Mouse (Mus musculus): ENCODE measurements around the gene Bpifb5. TPM values are rescaled to one million over a fixed set of nuclear protein-coding genes. Genes with fewer than 3 reads are reported as not detected.

The Bpifb5 gene
- polyA plus RNA-seq (2014; fragmentation: Illumina TruSeq; extraction: RNeasy Lipid Tissue Mini Kit (QIAGEN cat#74804); ENCODE audit: low read depth, low replicate concordance): 1.4 TPM

GRCm38 (mm10) chr2:154223265-154223916 lies at the start of gene Bpifb5:
Gene Bpifb5, plus strand, starts transcription at chr2:154223742.

GRCm38 (mm10) chr2:154190546-154191258 lies 32.8 kb upstream of the Bpifb5 start, which contains the start of gene Bpifb1:
Gene Bpifb1, plus strand, starts transcription at chr2:154190818.

GRCm38 (mm10) chr2:154257554-154257953 lies 34.0 kb downstream of the Bpifb5 start, which contains the start of gene Bpifb9a:
Gene Bpifb9a, plus strand, starts transcription at chr2:154257854.

Other genes with a start within 250 kb of the Bpifb5 start
- gene Bpifa6, start 248.8 kb upstream of the Bpifb5 start, polyA plus RNA-seq (2014; fragmentation: Illumina TruSeq; extraction: RNeasy Lipid Tissue Mini Kit (QIAGEN cat#74804); ENCODE audit: low read depth, low replicate concordance): 4.7 TPM
- gene Bpifa2, start 215.5 kb upstream of the Bpifb5 start, polyA plus RNA-seq (2014; fragmentation: Illumina TruSeq; extraction: RNeasy Lipid Tissue Mini Kit (QIAGEN cat#74804); ENCODE audit: low read depth, low replicate concordance): not detected
- 35.2 TPM for gene Bpifa3, start 93.4 kb upstream of the Bpifb5 start, polyA plus RNA-seq (2014; fragmentation: Illumina TruSeq; extraction: RNeasy Lipid Tissue Mini Kit (QIAGEN cat#74804); ENCODE audit: low read depth, low replicate concordance)
- 0.48 TPM for gene Bpifa1, start 80.9 kb upstream of the Bpifb5 start, polyA plus RNA-seq (2014; fragmentation: Illumina TruSeq; extraction: RNeasy Lipid Tissue Mini Kit (QIAGEN cat#74804); ENCODE audit: low read depth, low replicate concordance)
- not detected for gene Bpifa5, start 61.1 kb upstream of the Bpifb5 start, polyA plus RNA-seq (2014; fragmentation: Illumina TruSeq; extraction: RNeasy Lipid Tissue Mini Kit (QIAGEN cat#74804); ENCODE audit: low read depth, low replicate concordance)
- gene Bpifb1, start 32.9 kb upstream of the Bpifb5 start, polyA plus RNA-seq (2014; fragmentation: Illumina TruSeq; extraction: RNeasy Lipid Tissue Mini Kit (QIAGEN cat#74804); ENCODE audit: low read depth, low replicate concordance): 0.13 TPM
- not detected for gene Bpifb9a, start 34.1 kb downstream of the Bpifb5 start, polyA plus RNA-seq (2014; fragmentation: Illumina TruSeq; extraction: RNeasy Lipid Tissue Mini Kit (QIAGEN cat#74804); ENCODE audit: low read depth, low replicate concordance)
- not detected for gene Bpifb9b, start 83.5 kb downstream of the Bpifb5 start, polyA plus RNA-seq (2014; fragmentation: Illumina TruSeq; extraction: RNeasy Lipid Tissue Mini Kit (QIAGEN cat#74804); ENCODE audit: low read depth, low replicate concordance)
- gene Cdk5rap1, start 149.3 kb downstream of the Bpifb5 start, polyA plus RNA-seq (2014; fragmentation: Illumina TruSeq; extraction: RNeasy Lipid Tissue Mini Kit (QIAGEN cat#74804); ENCODE audit: low read depth, low replicate concordance): 4.5 TPM
- 0.18 TPM for gene Snta1, start 184.4 kb downstream of the Bpifb5 start, polyA plus RNA-seq (2014; fragmentation: Illumina TruSeq; extraction: RNeasy Lipid Tissue Mini Kit (QIAGEN cat#74804); ENCODE audit: low read depth, low replicate concordance)
- 14.8 TPM for gene Cbfa2t2, start 212.7 kb downstream of the Bpifb5 start, polyA plus RNA-seq (2014; fragmentation: Illumina TruSeq; extraction: RNeasy Lipid Tissue Mini Kit (QIAGEN cat#74804); ENCODE audit: low read depth, low replicate concordance)

Measured in testis, adult 10 weeks (tissue).